Mouse (Mus musculus) kidney, adult 11 months (tissue): ENCODE results near the gene Heatr9.
"Not testable (repeated sequence)": the region's sequence is repeated elsewhere in the genome, so short reads cannot be mapped to it uniquely, and the experiment has no call there.

ENCODE experiments used
- DNase-seq: peaks from one replicate; pipeline ENCODE4 v3.0.0; 2022

Gene Heatr9

DNA sequence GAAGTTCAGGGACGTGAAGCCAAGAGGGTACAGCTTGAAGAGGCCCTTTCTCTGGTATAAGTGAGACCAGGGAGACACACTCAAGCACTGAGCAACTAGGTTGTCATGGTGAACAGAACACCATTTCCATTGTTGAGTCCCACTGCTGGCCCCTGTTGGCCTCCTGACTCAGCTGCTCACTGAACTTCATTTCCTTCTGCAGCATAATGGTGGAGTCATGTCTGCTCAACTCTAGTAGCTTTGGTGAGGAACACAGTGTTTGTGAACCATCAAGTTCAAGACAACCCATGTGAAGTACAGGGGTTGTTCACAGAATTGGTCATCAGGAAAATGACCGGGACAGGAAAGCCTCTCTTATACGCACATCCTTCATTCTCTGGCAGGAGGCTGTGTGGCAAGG lies at the start of gene Heatr9:
TSS of gene Heatr9 (minus strand) at position 101 of the 400 bp plus-strand sequence.
- DNase-seq, result no peak

DNA sequence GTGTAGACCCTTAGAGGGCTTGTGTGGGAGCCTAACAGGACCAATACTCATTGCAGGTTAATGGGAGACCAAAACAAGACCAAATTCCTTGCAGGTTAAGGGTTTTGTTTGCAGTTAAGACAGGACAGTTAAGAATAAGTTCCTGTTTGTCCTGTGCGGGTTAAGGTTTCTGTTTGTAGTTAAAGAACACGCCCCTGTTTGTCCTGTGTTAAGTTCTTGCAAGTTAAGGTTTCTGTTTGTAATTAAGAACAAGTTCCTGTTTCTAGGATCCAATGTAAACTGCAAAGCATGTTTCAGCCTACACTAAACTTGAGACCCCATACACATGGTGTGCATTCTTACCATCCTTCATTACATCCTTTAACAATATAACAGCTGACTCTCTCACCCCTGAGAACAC lies 48.2 kb upstream of the Heatr9 start:
- DNase-seq, result no peak

DNA sequence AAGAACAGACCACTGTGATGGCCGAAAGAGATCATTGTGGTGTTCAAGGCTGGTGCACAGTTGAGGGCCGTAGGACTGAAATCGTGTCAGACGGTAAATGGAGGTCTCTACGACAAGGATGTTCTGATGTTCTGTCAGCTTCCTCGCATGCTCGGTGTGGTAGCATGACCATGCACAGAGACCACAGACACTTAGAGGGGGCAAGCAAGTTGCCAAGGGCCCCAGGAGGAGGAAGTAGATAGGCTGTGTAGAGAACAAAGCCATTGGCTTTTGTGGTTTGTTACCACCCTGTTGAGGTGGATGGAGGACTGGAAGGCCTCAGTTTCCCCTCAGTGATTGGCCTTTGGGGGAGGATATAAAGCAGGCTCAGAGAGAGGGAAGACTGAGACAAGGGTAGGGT lies 47.3 kb upstream of the Heatr9 start:
- no peak for DNase-seq

DNA sequence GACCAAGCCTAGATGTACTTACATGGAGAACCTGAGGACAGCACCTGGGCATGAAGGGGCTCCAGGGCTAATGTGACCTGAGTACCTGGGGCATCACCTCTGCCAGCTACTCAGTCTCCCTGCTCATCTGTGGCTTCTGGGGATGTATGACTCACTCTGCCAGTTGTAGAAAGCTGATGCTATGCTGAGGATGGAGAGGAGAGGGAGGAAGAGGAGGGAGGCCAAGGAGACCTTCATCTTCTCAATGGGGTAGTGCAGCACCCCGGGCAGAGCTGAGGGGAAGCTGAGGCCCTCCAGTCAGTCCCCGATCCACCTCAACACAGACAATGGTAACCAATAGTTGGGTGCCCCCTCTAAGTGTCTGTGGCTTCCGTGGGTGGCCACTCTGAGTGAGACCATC lies 46.8 kb upstream of the Heatr9 start:
- no peak for DNase-seq

DNA sequence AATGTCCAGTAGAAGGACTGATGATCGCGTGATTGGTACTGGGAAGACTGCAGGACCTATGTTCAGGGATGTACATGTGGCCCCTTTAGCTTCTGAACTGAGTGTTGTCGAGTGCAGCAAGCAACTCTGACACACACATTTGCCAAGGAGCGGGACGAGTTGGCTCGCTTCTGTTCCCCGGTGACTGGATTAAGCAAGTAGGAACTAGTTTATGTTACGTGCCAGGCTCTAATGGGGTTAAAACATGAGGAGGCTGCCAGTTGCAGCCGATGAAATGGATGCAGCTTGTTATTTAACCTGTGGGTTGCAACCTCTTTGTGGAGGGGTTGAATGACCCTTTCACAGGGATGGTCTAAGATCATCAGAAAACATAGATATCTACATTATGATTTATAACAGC lies 46.1 kb upstream of the Heatr9 start:
- DNase-seq, result no peak

DNA sequence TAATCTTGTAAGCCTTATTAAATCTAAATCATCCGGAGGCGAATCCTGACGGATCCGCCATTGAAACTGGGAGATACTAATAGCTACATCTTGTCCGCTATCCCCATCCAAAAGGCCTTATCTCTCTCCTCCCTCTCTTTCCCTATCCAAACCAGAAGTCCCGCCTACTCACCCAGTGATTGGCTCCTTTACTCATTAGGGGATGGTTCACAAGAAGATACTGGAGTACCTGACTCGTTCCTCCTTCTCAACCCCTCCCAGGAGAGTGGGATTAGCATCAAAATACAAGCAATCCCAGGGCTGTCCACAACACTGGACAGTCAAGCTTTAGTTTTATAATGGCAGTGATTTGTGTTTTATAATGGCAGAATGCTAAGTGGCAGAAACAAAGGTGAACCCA lies 45.3 kb upstream of the Heatr9 start:
- no peak for DNase-seq

DNA sequence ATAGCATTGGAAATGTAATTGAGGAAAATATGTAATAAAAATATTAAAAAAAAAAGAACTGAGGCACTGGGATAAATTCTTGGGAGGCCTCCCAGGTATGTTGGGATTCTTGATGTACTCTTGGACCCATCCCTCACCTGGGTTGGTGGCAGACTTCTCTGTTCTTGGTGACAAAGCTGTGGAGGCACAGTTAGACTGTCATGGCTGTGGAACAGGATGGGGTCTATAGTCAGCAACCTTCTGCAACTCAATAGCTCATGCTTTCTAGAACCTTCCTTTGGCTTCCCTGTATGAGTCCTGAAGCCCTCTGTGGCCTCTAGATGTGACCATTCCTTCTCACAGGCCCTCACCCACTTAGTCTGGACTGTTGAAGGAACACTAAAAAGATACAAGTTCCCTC lies 44.6 kb upstream of the Heatr9 start:
- no peak for DNase-seq

DNA sequence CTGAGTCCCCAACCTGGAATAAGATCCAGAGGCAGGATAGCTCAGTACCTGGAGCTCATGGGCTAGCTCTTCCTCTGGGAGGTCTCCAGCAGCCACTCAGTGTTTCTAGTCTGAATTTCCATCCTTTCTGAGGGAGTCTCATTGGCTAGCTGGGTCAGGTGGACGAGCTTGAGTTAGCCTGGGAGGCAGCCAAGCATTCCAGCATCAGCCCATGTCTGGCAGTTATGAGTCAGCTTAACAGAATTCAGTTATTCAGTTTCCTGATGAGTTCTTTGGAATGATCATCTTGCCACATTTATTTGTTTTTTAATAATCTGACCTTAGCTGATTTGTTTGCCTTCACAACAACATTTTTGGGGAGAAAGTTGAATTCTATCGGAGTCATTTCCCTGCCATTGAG lies 41.8 kb upstream of the Heatr9 start:
- no peak for DNase-seq

DNA sequence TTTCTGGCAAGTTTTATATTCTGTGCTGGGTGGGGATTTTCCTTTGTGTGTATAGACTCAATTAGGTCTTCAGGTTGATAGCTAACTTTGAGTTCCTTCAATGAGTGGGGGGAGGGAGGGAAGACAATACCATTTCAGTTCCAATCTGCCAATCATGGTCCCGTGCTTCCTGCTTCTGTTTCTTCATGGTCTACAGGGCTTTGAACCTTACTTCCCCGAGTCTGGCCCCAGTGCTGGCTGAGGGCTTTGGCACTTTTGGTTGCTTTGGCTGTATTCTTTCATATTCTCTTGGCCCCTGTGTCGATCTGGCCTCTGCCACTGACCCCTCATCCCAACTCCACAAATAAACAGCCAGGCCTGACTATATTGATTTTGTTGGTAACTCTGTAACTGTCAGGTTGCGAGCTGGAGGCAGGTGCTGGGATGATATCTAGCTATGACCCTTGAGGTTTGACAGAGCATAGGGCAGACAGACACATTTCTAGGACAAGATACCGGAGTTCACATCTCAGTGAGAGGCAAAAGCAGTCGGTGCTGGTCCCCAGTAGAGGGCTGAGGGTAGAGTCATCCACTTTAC lies 40.4 kb upstream of the Heatr9 start:
- no peak for DNase-seq

DNA sequence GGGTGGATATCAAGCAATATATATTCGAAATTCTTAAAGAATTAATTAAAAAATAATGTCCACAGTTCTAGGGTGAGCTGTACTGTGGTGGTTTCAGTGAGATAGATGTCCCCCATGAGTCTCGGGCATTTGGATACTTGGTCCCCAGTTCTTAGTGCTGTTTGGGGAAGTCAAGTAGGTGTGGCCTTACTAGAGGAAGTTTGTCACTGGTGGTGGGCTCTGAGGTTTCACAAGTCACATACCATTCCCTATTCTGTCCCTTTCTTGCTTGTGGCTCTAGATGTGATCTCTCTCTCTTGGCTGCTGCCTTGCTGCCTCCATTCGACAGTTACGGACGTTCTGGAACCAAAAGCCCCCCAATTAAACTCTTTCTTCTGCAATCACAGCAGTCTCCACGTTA lies 38.4 kb upstream of the Heatr9 start:
- DNase-seq, result no peak

DNA sequence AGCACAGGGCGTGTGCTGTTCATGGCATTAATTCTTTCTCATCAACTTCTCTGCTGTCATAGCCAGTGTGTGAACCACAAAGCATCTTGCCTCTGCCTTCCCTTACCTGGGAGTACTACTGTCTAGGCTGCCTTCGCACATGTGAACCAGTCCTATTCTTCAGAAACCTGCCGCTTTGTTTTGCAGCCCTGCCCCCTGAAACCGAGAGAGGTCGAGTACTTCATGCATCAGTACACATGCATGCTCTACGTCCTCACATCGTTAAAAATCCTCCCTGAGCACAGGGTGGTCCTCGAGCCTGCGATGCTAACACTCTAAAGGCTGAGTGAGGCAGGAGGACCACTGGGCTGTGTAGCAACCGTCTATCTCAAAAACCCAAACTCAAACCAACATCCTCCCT lies 35.1 kb upstream of the Heatr9 start:
- DNase-seq, result no peak

DNA sequence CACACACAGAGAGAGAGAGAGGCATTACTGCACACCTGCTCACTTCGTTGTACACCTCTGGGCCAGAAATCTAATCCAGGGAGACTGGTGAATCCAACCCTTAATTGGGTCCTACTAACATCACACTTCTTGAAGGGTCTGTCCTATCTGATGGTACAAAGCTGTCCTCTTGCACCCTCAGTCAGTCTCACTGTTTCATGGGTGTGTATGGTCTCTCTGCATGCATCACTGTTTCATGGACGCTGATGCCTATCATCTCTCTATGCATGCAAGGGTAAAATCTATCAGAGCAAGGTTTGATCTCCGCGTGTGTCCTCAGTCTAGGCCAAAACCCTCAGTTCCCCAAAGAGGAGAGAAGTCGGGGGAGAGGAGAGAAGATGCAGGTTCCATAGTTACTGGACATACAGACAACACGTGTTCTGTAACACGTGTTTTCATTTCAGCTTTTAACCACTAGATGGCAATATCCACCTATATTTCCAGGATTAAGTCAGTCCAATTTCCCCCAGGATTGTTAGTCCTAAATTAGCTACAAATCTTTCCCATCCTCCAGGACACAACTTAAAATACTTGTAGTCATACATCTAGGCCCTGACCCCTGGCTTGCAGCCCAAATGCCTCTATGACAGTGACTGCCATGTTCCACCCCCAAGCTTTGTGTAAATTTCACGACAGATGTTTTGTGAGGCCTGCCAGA lies 34.3 kb upstream of the Heatr9 start:
- DNase-seq, result no peak

DNA sequence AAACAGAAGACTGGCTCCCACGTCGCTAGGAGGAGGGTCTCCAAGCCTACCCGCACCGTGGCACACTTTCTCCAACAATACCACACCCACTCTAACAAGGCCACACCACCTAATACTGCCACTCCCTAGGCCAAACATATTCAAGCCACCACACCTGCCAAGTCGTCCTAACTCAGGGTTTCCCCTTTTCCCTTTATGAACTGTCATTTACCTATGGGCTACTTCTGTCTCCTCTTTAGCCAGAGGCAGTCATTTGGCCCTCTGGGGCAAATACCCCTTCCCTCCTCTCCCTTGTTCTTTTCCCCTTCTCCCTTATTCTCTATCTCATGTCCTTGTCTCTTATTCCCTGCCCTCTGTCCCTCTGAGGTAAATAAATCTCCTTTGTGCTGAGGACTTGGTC lies 29.7 kb upstream of the Heatr9 start:
- DNase-seq, result no peak

DNA sequence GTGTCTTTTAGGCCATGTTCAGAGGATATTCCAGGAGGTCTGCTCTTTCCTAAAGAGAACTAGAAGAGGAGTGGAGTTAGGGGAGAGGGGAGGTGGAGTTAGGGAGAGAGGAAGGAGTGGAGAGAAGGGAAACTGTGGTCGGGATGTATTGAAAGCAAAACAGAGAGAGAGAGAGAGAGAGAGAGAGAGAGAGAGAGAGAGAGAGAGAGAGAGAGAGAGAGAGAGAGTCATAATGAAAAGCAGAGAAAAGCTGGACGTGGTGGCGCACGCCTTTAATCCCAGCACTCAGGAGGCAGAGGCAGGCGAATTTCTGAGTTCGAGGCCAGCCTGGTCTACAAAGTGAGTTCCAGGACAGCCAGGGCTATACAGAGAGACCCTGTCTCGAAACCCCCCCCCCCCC lies 29.1 kb upstream of the Heatr9 start:
- DNase-seq, result not testable (repeated sequence)

DNA sequence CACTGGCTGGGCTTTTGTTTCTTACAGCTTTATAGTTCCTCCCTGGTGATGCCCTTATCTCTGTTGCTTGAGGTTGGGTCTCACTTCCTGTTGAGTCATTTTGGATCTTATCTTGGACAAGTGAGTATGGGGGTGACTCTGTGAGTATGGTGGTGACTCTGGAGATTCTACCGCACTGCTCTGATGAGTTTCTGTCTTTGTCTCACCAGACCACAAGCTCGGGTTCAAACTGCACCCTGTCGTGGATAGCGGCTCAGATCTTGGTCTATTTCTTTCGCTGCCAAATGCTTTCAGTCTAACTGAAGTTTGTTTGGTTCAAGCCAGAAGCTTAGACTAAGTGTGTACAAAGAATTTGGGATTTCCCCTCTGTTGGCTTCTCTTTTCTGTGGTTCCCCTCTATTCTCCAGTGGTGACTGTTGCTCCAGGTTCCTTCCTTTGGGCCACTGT lies 28.2 kb upstream of the Heatr9 start:
- DNase-seq, result no peak

DNA sequence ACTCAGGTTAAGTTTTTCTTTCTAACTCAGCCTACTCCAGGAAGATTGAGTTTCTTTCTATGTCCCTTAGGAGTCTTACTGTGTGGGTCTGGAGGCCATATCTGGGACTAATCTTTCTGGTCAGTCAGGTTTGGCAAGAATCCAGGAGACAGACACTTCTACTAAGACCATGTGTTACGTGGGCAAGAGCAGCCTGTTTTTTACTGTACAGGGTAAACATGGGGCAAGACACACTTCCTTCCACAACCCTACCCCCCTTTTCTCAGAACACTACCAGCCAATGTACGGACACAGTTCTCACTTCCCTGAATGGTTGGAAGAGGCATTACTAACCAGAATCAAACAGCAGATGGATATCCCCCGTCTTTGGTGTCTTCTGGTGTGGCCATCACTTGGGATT lies 22.2 kb upstream of the Heatr9 start:
- DNase-seq, result no peak

DNA sequence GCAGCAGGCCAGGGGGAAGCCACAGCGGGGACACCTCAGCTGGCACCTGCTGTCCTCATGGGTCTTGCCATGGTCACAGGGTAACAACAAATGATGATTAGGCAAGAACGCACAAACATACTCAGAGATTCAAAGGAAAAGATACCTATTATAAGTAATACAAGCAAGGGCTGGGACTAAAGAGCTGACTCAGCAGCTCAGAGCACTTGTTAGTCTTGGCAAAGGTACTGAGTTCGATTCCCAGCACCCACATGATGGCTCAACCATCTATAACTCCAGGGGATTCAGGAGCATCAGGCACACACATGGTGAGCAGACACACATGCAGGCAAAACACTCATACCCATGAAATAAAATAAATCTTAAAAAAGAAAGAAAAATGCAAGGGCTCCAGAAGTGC lies 19.4 kb upstream of the Heatr9 start:
- no peak for DNase-seq

DNA sequence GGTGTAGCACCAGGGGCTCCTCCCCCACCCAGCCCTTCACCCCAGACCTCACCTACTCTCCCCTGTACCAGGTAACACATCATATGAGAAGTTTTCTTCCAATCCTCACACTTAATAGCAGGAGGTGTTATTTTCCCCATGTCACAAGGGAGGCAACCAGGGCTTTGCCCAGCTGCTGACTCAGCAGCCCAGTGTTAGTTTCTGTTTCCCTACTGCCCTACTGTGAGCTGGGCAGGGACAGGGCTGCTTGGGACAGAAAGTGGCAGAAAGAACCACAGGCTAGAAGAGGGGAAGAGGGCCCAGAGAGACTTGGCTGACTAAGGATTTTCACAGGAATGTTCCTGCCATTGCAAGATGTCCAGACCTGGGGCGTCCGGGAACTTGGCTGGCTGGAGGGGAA lies 19.0 kb upstream of the Heatr9 start:
- no peak for DNase-seq

DNA sequence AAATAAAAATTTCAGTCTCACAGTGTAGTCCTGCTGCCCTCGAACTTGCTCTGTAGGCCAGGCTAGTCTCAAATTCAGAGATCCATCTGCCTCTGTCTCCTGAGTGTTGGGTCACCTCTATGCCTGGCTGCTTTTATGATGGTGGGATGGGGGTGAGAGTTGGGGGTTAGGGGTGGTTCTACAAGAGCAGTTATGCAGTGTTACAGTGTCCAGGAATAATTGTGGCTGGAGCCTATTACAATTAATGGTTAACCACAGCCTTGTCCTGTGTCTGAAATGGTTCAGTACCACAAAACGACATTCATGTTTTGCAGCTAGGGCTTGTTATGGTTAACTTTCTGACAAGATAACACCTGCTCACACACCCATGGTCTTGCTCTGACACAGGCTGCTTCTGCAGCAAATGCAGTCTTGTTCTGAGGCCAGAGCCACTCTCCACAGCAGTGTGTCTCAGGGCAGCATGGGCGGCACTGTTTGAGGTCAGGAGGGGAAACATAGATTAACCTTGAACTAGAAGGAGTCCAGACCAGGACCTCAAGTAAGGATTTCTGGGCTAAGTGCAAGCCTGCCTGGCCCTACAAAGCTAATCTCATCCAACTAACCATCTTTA lies 16.8 kb upstream of the Heatr9 start:
- DNase-seq, result peak; percentile 39

DNA sequence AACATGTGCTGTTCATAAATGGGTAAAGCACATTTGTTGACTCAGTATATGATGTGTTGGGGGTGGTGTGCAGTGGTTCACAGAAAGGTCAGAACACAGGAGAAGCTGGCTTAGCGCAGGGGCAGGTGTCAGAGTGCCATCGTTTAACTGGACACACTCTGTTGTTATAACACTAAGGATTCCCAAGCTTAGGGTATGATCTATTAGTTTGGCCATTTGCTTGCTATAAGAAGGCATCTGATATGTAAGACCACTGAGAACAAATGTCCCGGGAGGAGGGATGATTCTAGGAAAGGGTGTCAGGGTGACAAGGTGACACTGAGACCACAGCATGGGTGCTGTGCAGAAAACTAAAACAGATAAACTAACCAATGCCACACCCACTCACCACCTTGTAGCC lies 14.9 kb upstream of the Heatr9 start:
- no peak for DNase-seq

DNA sequence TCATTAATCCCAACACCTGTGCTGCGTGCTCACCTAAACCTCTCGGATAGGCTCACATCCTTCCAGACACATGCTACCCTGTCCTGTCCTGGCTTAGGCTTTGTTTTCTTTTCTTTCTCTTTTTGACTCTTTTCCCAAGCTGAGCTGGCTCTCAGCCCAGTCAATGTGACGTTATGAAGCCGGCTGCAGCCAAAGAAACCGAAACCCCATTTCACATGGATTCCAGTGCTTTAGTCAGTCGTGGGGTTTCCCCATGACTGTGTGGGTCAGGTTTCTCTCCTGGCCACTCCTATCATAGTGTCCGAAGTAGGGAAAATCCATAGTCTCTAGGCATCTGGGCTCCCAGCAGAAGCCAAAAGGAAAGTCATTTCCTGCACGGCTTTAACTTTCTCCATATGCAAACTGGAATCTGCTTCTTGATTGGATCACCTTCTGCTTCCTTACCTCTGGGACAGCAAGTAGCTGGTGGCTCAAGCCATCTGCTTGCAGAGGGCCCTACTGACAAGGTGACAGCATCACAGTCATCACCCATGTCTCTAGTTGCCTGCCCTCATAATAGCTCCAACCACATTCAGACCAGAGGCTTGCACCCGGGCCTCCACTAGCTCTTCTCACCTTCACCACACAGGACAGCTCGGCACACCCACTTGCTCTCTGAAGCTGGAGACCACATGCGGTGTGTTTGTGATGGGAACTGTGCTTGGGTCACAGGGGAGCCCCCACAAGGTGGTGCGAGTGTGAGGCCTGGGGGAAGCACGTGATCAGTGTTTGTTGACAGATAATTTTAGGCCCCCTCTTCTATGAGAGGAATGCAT lies 12.8 kb upstream of the Heatr9 start:
- DNase-seq, result peak; percentile 74

DNA sequence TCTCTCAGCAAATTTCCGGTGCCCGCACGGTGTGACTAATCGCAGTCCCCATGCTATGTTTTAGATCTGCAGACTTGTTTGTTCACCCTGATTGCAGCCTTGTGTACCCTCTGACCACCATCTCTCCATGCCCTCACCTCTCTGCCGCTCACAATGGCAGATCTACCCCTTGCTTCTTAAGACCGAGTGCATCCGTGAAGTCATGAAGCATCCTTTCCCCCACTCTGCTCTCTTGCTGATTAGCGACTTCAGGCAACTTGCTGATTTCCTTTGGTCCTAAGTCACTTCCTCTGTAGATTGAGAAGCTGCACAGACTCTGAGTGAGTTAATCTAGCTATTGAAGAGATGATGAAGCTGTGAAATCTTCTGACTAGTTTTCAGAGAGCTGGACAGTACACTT lies 12.2 kb upstream of the Heatr9 start:
- DNase-seq, result no peak

DNA sequence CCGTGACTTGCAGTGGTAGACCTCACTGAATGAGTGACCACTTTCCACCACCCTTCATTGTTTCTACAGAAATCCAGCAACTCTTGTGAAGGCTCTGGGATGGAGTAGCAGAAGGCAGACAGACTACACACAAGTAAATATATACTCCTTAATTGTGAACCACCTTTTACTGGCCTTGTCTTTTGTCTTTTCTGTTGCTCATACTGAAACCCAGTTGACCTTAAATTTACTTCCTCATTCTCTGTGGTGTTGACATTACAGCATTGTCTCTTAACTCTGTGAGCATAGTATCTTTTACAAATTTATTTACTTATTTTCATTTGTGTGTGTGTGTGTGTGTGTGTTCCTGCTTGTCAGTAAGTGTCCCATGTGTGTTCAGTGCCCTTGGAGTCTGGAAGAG lies 11.2 kb upstream of the Heatr9 start:
- DNase-seq, result no peak

DNA sequence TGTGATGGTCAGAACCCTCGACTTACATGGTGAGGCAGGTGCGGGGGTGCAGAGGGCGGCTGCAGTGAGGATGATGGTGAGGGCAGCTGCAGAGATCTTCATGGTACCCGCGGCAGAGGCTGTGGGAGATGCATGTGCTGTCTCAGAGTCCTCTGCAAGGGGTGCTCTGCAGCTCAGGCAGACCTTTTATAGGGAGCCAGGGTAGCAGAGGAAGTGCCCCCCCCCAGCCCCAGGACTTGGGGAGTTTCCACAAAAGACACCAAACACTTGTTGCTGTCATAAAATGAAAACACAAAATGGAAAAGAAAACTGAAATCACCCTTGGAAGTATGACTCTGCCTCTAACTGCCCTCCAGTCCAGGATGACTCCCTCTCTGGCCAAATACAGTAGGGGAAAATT lies 8.4 kb upstream of the Heatr9 start, which contains the start of gene Ccl5:
TSS of gene Ccl5 (minus strand) at position 159 of the 400 bp plus-strand sequence.
- DNase-seq, result no peak
